Mouse (Mus musculus) neutrophil, adult 5-6 weeks (primary cell): ENCODE data around the gene Il12rb2. TPM values are rescaled to one million over a fixed set of nuclear protein-coding genes. Genes with fewer than 3 reads are reported as not detected.

Experiments
- total RNA-seq: library from RNA; stranded (forward); fragments of 200-1000 nt; gene quantifications from 2 replicates; pipeline ENCODE4 v1.2.3, GENCODE M21; 2017

The Il12rb2 gene
- total RNA-seq, 1 experiment from 2014 or later = 1.0 TPM

Other genes starting within 250 kb of the Il12rb2 start
- 612 and 697 TPM in 2 replicates for gene Serbp1, start 138.0 kb downstream of the Il12rb2 start, total RNA-seq
- gene Il23r, start 115.7 kb upstream of the Il12rb2 start, total RNA-seq = 0.74 and 1.3 TPM in 2 replicates
- 60.0 and 61.2 TPM in 2 replicates for gene Tacstd2, start 159.6 kb upstream of the Il12rb2 start, total RNA-seq